Mouse (Mus musculus) T-helper 17 cell (primary cell): ENCODE measurements at regions not wholly inside any gene's neighbourhood (a gene's known extent, or its start where the extent isn't known, plus 50 kb on each side); places are given as distances from the start of the nearest gene placed in this dataset.

Experiments used
- in situ Hi-C, 2 experiments: fragments of 300-600 bp; cut with MboI, MseI; formaldehyde crosslinking; loops; 1 replicate in 1 of 2; 2 replicates in 1 of 2; pipeline ENCODE4 v1.15.1; 2025; ENCODE audit warnings: high pct_unique_total_duplicates in 2 of 2

DNA sequence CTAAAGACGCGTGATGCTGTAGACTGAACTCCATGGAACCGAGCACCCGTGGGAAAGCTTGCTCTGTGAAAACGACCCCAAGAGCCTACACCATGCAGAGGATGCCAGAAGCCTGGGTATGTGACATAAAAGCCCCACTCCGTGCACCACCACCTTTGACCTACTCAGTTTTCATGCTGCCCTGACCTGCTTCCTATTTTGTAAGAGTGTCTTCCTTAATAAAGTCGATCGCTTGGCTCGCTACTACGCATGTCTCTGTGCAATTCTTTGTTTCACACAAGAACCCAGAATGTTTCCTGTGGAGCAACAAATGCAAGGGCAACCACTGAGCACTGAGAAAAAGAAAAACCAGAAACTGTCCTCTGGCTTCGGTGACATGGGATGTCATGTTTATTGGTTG lies 60.5 kb downstream of the Sec61b start:
- in situ Hi-C loops, result no loop called here

DNA sequence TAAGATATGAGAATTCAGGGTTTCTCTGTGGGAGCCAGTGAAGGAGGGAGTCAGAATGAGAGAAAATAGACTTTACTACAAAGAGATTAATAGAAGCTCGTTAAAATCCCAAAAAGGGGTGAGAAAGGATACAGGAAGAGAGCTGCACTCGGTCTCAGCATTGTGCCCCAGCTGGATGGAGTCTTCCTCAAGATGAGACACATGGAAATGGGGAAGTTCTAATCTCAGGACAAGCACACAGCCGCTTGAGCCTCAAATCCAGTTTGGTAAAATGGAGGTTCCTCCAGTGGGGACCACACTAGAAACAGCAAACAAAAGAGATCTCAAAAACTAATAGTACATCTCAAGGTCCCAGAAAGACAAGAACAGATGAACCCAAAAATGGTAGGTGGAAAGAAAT lies 93.2 kb downstream of the Sec61b start:
- in situ Hi-C loops, result no loop called here

DNA sequence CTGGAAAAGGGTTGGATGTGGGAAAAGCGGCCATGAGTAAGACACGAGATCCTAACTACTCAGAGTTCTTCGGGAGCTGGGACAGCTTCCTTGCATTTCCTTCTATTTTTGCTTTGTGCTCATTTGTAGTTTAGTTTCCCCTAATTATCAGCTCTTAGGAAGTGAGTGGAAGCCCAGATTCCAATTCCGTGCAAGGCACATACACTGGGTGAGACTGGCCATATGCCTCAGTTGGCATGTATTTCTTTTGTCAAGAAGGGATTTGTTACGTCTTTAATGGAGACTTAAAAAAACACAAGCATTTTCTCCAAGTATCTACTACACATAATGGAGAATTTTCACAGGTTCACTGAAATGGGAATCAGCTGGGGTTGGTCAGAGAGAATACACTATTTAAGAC lies 96.4 kb downstream of the Sec61b start:
- in situ Hi-C loops, result no loop called here

DNA sequence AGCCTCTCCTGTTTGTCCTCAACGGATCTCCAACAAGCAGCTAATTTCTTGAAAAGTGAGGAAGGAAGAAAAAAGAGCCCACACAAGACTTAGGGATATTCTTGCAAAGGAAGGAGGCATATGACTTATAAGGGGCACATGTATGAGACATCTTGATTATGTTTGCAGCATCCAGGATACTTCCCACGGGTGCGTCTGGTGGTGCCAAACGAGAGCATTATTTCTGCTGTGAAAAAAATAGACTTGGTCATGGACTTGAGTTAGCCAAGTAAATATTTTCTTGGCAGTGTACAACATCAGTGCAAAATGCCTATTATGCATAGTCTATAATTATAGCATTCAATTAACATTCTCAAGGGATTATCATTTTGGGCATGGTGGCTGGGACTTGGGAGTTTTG lies 101.6 kb downstream of the Sec61b start:
- in situ Hi-C loops, result no loop called here

DNA sequence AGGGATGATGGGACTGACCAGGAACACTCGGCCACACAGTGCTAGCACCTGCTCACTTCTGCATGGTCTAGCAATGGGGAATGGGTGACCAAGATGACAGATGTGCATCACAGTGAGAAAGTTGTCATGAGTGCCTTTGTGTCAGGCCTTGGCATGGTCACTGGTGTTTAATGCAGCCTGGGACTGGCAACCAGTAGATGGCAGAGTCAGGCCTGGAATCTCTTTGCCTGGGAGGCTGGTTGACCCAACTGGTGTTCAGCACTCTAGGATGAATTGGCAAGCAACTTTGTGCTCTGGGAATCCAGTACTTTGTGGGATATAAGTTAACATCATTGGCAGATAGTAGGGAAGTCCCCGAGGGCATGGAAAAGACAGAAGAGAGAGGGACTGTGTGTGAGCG lies 103.0 kb downstream of the Sec61b start:
- in situ Hi-C loops, result no loop called here

DNA sequence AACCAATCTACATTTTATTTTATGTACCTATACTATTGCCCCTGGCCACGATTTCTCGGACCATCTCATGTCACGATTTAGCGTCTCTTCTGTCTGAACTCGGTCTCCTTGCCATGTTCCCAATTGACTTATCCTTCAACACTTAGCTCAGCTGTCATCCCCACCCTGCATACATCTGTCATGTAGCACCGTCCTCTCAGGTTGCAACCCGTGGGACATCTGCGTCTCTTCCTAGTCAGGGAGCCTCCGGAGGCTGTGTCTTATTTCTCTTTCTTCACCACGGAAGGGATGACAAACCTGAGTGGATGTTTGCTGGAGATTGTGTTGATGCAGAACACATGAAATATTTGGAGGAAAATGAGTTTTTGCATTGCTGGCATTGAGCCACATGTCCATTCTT lies 104.2 kb downstream of the Sec61b start:
- in situ Hi-C loops, result no loop called here

DNA sequence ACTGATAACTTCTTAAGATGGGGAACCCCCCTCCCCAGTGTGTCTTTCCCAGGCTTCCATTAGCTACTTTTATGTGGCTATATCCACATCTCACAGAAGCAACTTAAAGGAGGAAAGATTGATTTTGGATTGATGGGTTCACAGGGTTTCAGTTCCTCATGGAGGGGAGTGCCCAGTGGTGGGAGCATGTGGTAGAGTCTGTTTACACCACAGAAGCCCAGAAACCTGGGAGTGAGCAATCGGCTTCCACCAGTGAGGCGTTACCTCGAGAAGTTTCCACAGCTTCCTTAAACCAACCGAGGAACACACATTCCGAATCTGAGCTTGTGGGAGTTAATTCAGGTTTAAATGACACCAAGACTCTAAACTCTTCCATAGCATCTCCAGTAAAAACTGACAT lies 106.1 kb downstream of the Sec61b start:
- in situ Hi-C loops, result loop anchor here in 1 of 2 experiments (10.0 kb wide), 1 partner anchor 376 kb away; the partner anchor contains the start of gene Col15a1

DNA sequence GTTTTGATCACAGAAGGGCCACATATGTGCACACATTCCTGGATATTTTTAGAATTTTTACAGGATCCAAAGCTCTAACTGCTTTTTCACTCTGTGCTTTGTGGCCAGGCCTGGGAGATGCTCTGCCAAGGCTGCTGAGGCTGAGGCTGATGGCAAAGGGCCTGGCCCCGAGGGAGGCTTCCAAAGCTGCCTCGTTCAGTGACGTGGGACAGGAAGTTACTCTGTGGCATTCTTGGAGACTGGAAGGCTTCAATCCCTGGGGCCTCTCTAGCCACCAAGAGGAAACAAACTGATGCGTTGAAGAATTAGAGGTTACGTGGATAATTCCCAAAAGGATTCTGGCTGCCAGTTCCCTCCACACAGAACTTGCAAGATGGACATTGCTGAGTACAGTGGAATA lies 112.8 kb downstream of the Sec61b start:
- in situ Hi-C loops, result loop anchor here in 1 of 2 experiments (10.0 kb wide), 1 partner anchor 382 kb away; the partner anchor contains the start of gene Col15a1

DNA sequence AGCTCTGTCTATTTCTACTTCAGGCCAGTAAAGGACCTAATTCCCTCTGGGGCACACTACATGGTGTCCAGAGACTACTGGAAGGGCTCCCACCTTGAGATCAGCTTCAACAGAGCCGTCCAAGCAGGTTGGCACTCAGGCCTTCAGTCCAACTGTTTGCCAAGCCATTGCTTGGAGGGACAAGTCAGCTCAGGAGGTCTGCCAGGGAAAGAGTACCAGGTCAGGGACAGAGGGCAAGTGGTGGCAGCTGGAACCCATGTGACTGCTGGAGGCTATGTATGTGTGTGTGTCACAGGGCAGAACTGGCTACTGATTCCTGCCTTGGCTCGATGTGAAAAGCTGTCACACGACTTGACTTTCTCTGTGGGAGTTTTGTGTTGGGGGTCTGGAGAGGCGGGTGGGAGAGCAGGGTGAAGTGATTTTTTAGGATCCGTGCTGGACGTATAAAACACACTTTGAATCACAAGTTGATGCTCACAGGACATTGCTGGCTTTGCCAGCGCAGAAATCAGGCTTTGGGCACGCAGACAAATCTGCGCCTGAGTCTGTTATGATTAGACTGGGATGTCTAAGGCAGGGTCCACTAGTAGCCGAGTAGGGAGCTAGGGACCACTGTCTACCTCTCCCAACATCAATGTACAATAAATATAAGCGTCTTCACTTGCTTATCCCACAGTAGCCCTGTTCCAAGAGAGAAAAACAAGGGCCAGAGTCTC lies 118.0 kb downstream of the Sec61b start:
- in situ Hi-C loops, result loop anchor here in 1 of 2 experiments (5.0 kb wide), 1 partner anchor 160 kb away; no protein-coding TSS in a partner anchor

DNA sequence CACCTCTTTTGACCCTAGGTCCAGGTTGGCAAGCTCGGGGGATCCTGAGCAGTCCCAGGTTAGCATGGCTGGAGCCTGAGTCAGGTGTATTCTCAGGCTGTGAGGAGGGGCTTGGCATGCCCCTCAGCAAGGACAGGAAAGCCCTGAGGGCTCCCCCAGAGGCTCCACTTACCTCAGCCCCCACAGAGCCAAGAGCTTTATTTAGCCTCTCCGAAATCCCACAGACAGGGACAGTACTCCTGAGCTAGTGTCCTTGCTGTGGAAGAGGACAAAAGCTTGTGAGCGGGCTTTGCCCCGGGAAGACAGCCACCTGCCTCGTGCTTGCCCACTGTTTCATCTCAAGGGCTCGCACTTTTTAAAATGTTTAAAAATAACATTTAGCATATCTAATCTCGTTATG lies 118.7 kb downstream of the Sec61b start:
- in situ Hi-C loops, result loop anchor here in 1 of 2 experiments (5.0 kb wide), 1 partner anchor 161 kb away; no protein-coding TSS in a partner anchor

DNA sequence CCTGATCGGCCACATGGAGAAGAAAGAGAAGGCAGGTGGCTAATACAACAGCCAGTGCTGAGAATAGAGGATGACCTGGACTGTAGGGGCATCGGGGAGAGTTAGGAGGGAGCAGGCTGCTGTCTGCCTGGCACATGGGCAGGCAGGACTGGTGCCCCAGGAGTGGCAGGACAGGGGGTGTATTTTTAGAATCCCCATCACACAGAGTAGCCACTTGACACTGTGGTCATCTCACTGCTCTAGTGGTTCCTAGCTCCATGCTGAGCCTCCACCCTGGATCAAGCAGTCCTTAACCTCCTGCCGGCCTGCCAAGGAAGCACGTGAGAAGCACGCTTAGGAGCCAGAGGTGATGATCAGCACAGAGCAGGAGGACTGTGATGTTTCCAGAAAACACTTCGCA lies 119.7 kb downstream of the Sec61b start:
- in situ Hi-C loops, result loop anchor here in 1 of 2 experiments (5.0 kb wide), 1 partner anchor 162 kb away; no protein-coding TSS in a partner anchor

DNA sequence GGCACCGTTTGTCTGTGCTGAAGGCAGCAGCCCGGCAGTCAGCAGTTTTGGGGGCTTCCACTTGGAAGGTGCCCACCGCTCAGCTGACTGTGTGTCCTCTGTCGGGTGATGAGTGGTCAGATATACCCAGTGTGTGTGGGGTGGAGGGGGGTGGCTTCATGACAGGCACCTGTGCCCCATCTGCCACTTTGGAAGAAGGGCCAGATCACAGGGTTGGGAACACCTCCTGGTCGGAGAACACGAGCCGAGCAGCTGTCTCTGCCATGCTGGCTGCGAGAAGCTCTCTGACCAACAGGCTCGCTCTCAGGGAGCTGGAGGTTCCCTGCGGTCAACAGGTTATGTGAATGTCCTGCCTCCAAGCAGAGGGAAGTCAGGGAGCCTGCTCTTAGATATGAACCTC lies 121.4 kb downstream of the Sec61b start:
- in situ Hi-C loops, result loop anchor here in 1 of 2 experiments (5.0 kb wide), 1 partner anchor 179 kb away; no protein-coding TSS in a partner anchor

DNA sequence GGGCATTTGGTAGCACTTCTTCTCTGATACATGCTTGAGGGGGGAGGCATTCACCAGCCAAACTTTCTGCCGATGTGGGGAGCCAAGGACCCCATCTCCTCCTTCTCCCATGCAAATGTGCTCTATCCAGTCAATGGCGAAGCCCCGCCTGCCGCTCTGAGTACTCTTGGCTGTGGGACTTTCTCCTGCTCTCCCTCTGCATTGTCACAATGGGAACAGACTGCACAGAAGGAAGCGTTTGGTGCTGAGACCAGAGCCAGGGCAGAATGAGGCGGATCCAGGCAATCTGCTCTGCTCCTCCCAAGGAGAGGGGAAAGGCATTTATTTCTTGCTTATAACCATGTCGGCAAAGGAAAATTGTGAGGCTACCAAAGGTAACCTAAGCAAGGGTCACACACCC lies 123.1 kb downstream of the Sec61b start:
- in situ Hi-C loops, result loop anchor here in 1 of 2 experiments (5.0 kb wide), 1 partner anchor 180 kb away; no protein-coding TSS in a partner anchor

DNA sequence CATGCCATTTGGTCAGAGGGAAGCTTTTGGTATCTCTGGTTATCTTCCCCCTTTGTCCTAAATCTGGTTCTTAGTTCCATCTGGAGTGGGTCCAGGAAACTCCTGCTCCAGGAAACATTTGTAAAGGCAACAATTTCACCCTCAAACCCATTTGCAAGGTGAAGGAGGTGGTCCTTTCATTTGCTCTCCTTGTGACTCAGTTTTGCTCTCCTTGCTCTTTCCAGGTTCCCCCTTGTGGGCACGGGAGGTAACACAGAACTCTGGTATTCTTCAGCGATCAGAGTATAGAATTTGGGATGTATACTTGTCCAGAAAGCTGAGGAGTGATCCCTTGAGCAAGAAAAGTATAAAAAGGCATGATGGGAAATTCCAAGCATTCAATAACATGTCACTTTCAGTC lies 123.8 kb downstream of the Sec61b start:
- in situ Hi-C loops, result loop anchor here in 1 of 2 experiments (5.0 kb wide), 1 partner anchor 181 kb away; no protein-coding TSS in a partner anchor

DNA sequence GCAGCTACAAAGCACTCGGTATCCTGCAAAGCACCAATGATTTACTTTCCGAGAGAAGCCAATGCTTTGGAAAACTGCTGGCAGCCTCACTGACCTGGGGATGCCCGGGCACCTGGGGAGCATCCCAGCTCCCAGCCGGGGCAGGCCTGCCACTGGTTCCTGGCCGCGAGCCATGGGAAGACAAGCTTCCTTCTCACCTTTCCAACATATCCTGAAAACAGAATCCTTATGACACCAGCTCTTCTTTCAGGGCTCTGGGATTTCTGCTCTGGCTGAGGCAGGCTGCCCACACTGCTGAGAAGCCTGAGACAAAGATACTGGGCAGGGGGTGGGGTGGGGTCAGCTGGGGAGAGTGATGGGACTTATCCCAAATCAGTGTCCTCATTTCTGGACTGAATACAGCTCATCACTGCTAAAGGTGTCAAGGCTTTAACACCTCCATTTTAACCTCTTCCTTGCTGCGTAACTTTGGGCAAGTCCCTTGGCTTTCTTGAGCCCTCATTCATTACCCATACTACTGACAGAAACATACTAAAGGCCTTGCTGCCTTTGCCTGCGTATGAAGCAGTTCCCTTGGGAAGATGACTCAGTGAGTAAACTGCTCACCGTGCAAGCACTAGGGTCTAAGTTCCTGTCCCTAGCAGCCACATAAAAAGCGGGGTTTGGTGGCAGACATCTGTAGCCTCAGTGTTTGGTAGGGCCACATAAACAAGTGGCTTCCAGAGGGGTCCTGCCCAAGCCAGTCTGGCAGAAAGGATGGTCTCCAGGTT lies 127.0 kb downstream of the Sec61b start:
- in situ Hi-C loops, result no loop called here

DNA sequence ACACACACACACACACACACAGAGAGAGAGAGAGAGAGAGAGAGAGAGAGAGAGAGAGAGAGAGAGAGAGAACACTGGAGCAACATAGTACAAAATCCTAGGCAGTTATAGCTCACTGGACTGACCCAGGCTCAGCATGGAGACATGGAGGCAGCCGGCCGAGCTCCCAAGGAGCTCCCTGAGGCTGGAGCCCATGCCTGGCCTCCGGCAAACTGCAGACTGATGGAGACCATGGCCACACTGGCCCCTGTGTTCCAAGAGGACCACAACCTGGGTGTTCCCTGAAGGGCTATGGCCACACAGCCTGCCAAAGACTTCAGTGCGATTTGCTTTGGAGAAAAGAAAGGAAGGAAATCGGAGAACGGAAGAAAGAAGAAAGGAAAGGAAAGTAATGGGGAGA lies 128.9 kb downstream of the Sec61b start:
- in situ Hi-C loops, result no loop called here

DNA sequence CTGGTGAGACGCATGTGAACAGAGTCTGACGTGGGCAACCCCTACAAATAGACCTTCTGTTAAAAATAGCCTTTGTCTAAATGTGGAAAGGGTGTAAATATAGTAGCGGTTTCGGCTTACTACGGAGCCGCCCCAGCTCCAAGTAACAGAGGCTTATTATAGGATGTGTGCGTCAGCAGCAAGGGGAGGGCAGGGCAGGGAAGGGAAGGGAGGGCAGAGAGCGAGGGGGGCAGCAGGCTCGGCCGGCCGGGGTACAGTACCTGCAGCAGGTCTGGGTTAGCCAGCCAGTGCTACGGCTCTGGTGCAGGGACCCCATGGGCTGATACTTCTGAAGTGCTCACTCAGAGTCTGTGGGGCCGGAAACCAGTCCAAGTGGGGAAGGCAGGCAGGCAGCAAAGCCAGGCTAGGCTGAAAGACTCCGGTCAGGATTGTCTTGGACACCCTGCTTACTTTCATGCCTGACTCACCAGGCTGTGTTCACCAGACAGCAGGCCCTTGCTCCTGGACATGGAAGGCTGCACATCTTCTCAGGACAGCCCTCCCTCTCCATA lies 129.5 kb downstream of the Sec61b start:
- in situ Hi-C loops, result no loop called here

DNA sequence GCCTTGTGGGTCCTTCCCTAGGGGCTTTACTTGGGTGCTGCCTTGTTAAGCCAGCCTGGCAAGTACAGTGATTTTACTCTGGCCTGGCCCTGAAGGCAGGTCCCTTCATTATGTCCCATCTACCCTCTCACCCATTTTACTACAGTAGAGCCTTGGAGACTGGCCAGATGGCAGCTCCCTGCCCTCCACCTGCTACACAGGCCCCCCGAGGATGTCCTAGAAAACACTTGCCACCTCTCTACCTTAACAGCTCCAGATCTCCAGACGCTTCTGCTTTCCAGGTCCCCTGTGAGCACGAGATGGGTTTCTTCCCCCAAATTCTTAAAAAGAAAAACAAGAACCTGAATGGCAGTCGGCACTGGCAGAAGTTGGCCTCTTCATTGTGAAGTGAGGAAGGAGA lies 131.2 kb downstream of the Sec61b start:
- in situ Hi-C loops, result no loop called here

DNA sequence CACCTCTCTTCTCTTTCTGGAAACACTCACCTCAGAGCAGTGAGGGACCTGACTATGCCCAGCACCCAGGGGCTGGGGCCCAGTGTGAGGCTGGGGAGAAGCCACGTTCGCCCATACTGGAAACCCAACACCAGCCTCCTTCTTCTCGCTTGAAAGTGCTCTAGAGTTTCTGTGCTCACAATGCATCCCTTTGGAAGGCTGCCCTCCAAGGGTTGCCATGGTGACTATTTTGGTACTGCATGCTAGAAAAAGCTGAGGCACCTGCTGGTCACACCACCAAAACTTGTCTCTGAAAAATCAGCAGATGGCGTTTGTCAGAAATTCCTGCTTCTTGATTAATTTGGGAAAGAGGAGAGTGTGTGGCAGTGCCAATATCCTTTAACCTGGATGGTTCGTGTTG lies 134.2 kb downstream of the Sec61b start:
- in situ Hi-C loops, result no loop called here

DNA sequence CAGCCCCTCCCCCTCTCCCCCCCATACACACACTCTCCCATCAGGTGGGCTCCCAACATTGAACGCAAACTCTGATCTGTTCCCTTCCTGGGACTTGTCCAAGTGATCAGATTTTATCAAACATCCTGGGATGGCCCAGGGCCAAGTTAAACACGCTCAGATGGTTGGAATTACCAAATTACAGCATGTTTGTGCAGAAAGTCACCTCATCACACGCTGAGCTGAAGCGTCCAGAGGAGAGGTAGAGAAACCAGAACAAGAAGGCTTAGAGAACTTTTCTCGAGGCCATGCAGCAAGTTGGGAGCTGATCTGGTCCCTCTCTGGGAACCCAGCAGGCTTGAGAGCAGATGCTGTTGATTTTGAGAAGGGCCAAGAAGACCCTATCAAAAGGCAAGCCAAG lies 136.5 kb downstream of the Sec61b start:
- in situ Hi-C loops, result no loop called here

DNA sequence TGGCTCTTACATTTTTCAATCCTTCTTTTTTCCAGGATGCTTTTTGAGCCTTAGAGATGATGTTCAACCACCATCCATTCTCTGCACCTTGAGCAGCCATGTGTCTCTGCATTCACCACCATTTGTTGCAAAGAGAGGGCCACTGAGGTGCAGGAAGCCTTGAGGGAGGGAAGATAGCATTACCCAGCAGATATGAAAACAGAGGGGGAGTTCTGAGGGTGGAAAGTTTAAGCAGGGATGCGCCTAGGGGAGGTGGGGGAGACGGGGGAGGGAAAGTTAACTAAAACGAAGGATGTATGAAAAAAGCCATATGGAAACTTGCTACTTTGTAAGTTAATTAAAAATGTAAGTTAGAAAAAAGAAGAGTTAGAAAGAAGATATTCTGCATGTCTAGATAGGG lies 142.1 kb downstream of the Sec61b start:
- in situ Hi-C loops, result no loop called here

DNA sequence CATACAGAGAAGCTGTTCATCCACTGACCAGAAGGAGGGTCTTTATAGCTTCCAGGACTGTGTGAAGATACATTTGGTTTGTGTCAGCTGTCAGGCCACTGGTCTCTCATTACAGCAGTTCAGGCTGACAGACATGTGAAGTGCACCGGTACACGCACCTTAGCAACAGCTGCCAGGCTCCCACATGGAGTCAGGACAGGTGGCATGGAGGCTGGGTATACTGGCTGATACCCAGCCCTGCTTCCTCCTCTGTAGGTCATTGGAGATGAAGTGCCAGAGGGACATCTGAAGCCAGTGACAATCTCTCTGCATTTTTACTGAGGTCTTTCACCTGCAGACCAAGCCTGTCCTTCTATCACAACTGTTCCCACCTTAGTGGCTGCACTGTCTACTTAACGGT lies 146.2 kb downstream of the Sec61b start:
- in situ Hi-C loops, result no loop called here
